Mouse (Mus musculus) hindbrain, embryonic 13.5 days (tissue): ENCODE measurements around the gene Cdkl1. TPM values are rescaled to one million over a fixed set of nuclear protein-coding genes. Genes with fewer than 3 reads are reported as not detected.

ENCODE experiments used
- ATAC-seq: fragments of 200-750 bp; cut with Nextera tagmentation; 2 replicates; pipeline ENCODE4 v1.8.0; 2017; ENCODE audit warnings: moderate TSS enrichment; ENCODE audit not compliant: low FRiP score
- H3K27ac ChIP-seq: fragments of 300-500 bp; sonication (generic); 2 replicates; pipeline ENCODE4 v1.5.1; 2015; ENCODE audit warnings: inconsistent platforms, mild to moderate bottlenecking, moderate library complexity
- H3K27me3 ChIP-seq: fragments of 300-500 bp; sonication (generic); 2 replicates; pipeline ENCODE4 v1.6.1; 2015; ENCODE audit warnings: mild to moderate bottlenecking, inconsistent platforms
- H3K36me3 ChIP-seq: fragments of 300-500 bp; sonication (generic); 2 replicates; pipeline ENCODE4 v1.6.1; 2015; ENCODE audit warnings: mild to moderate bottlenecking, inconsistent platforms
- H3K4me1 ChIP-seq: fragments of 300-500 bp; sonication (generic); replicated peaks from 2 replicates; pipeline ENCODE4 v1.6.1; 2015; ENCODE audit warnings: inconsistent platforms
- H3K4me2 ChIP-seq: fragments of 300-500 bp; sonication (generic); 2 replicates; pipeline ENCODE4 v1.6.1; 2015; ENCODE audit warnings: inconsistent platforms, mild to moderate bottlenecking, moderate library complexity
- H3K4me3 ChIP-seq: fragments of 300-500 bp; sonication (generic); 2 replicates; pipeline ENCODE4 v1.5.1; 2015; ENCODE audit warnings: mild to moderate bottlenecking, inconsistent platforms
- H3K9ac ChIP-seq: fragments of 300-500 bp; sonication (generic); 2 replicates; pipeline ENCODE4 v1.6.1; 2015; ENCODE audit warnings: mild to moderate bottlenecking, inconsistent platforms
- H3K9me3 ChIP-seq: fragments of 300-500 bp; sonication (generic); 2 replicates; pipeline ENCODE4 v1.6.1; 2016; ENCODE audit warnings: inconsistent platforms
- WGBS: fragments of 180-500 bp; shearing (Covaris S2); methylation state at CpG from one replicate; pipeline ENCODE4 v1.1.7; 2015; 5-methylcytosine and 5-hydroxymethylcytosine counted together
- polyA plus RNA-seq: library from polyadenylated mRNA; unstranded; fragments of >200 nt; fragmentation: Nextera tagmentation; extraction: Ambion mirVana; gene quantifications from 2 replicates; pipeline ENCODE4 v1.2.1, GENCODE M21; 2015

The Cdkl1 gene
- polyA plus RNA-seq, 1 experiment from 2014 or later, result 4.2 TPM

GRCm38 (mm10) chr12:69759267-69759885 is 31.7 kb downstream of the Cdkl1 start:
- Histone ChIP-seq H3K4me3 (no peak overlapping the region), H3K4me2 (peak overlapping the region; percentile 54; the same call in 1 of the 2 replicates), H3K9ac (no peak overlapping the region), H3K4me1 (peaks cover 19% of the 10 kb centered on the region), H3K27me3 (no peaks in the 10 kb centered on the region), H3K36me3 (no peaks in the 10 kb centered on the region), H3K27ac (no peak overlapping the region), H3K9me3 (no peaks in the 10 kb centered on the region)
- 0 out of 2 replicates have a peak, but pooled peaks have one; percentile 52 for ATAC-seq
- WGBS, result 54% methylated on average over 7 of the region's 7 CpGs

GRCm38 (mm10) chr12:69758221-69759185 is 32.6 kb downstream of the Cdkl1 start:
- Histone ChIP-seq H3K36me3 (no peaks in the 10 kb centered on the region), H3K4me2 (peak overlapping the region; percentile 54), H3K4me1 (peaks cover 19% of the 10 kb centered on the region), H3K9me3 (no peaks in the 10 kb centered on the region), H3K27ac (no peak overlapping the region), H3K9ac (peak overlapping the region; percentile 13; the same call in 1 of the 2 replicates), H3K4me3 (peak overlapping the region; percentile 19), H3K27me3 (no peaks in the 10 kb centered on the region)
- ATAC-seq, result 0 out of 2 replicates have a peak, but pooled peaks have one; percentile 44
- WGBS, result 12% methylated on average over 22 of the region's 22 CpGs

GRCm38 (mm10) chr12:69757418-69758141 is 33.5 kb downstream of the Cdkl1 start:
- H3K27ac ChIP-seq, result peak overlapping the region; percentile 27; the same call in 1 of the 2 replicates
- peak; percentile 86 for ATAC-seq
- H3K4me3 ChIP-seq, result peak overlapping the region; percentile 7; the same call in 1 of the 2 replicates
- no peaks in the 10 kb centered on the region for H3K9me3 ChIP-seq
- peaks cover 19% of the 10 kb centered on the region for H3K4me1 ChIP-seq
- peak overlapping the region; percentile 54 for H3K4me2 ChIP-seq
- H3K36me3 ChIP-seq, result no peaks in the 10 kb centered on the region
- H3K27me3 ChIP-seq, result no peaks in the 10 kb centered on the region
- WGBS, result 14% methylated on average over 22 of the region's 22 CpGs
- H3K9ac ChIP-seq, result peak overlapping the region; percentile 51; the same call in 1 of the 2 replicates

GRCm38 (mm10) chr12:69756015-69756414 is 35.1 kb downstream of the Cdkl1 start:
- H3K4me2 ChIP-seq, result no peak overlapping the region
- WGBS, result 80% methylated on average over 5 of the region's 5 CpGs
- H3K27ac ChIP-seq, result no peak overlapping the region
- ATAC-seq, result no peak
- H3K27me3 ChIP-seq, result no peaks in the 10 kb centered on the region
- H3K9me3 ChIP-seq, result no peaks in the 10 kb centered on the region
- no peaks in the 10 kb centered on the region for H3K36me3 ChIP-seq
- peaks cover 19% of the 10 kb centered on the region for H3K4me1 ChIP-seq
- H3K9ac ChIP-seq, result no peak overlapping the region
- H3K4me3 ChIP-seq, result no peak overlapping the region

- WGBS, result 87% methylated on average over 5 of the region's 5 CpGs
- Histone ChIP-seq H3K4me1 (peaks cover 15% of the 10 kb centered on the region), H3K9ac (no peak overlapping the region), H3K4me3 (no peak overlapping the region), H3K27ac (no peak overlapping the region), H3K27me3 (no peaks in the 10 kb centered on the region), H3K36me3 (no peaks in the 10 kb centered on the region), H3K9me3 (no peaks in the 10 kb centered on the region), H3K4me2 (no peak overlapping the region)
- no peak for ATAC-seq
Observed at GRCm38 (mm10) chr12:69753936-69754335, 37.1 kb downstream of the Cdkl1 start.

- Histone ChIP-seq H3K27ac (no peak overlapping the region), H3K9ac (peak overlapping the region; percentile 19; the same call in 1 of the 2 replicates), H3K4me3 (no peak overlapping the region), H3K27me3 (no peaks in the 10 kb centered on the region), H3K4me1 (no peaks in the 10 kb centered on the region), H3K4me2 (no peak overlapping the region), H3K36me3 (no peaks in the 10 kb centered on the region), H3K9me3 (no peaks in the 10 kb centered on the region)
- ATAC-seq, result no peak
- 43% methylated on average over 10 of the region's 10 CpGs for WGBS
Observed at GRCm38 (mm10) chr12:69751864-69752341, 39.2 kb downstream of the Cdkl1 start.

GRCm38 (mm10) chr12:69744138-69744537 is 46.9 kb downstream of the Cdkl1 start:
- Histone ChIP-seq H3K4me1 (peaks cover 3% of the 10 kb centered on the region; the same call in 1 of the 2 replicates), H3K36me3 (no peaks in the 10 kb centered on the region), H3K27me3 (no peaks in the 10 kb centered on the region), H3K4me2 (no peak overlapping the region), H3K4me3 (no peak overlapping the region), H3K27ac (no peak overlapping the region), H3K9me3 (no peaks in the 10 kb centered on the region), H3K9ac (no peak overlapping the region)
- WGBS, result 91% methylated on average over 5 of the region's 5 CpGs
- ATAC-seq, result no peak

DNA sequence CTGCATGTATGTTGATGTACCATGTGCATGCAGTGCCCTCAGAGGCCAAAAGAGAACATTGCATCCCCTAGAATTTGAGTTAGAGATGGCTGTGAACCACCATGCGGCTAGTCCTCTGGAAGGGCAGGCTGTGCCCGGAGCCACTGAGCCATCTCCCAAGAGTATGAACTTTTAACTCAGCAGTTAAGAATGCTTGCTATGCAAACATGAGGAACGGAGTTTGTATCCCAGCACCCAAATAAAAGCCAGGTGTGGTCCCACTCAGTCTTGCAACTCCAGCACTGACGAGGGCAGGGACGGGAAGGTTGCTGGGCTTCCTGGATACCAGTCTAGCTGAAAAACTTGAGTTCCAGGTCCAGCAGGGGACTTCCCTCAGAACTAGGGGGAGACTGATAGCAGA is 49.1 kb downstream of the Cdkl1 start:
- Histone ChIP-seq H3K9me3 (no peaks in the 10 kb centered on the region), H3K27ac (no peak overlapping the region), H3K4me1 (peaks cover 3% of the 10 kb centered on the region; the same call in 1 of the 2 replicates), H3K4me2 (no peak overlapping the region), H3K9ac (no peak overlapping the region), H3K27me3 (no peaks in the 10 kb centered on the region), H3K36me3 (no peaks in the 10 kb centered on the region), H3K4me3 (no peak overlapping the region)
- 84% methylated on average over 5 of the region's 5 CpGs for WGBS
- ATAC-seq, result no peak

GRCm38 (mm10) chr12:69733923-69734322 is 57.1 kb downstream of the Cdkl1 start:
- 91% methylated on average over 3 of the region's 3 CpGs for WGBS
- Histone ChIP-seq H3K36me3 (no peaks in the 10 kb centered on the region), H3K4me3 (no peak overlapping the region), H3K4me1 (no peaks in the 10 kb centered on the region), H3K27ac (no peak overlapping the region), H3K9ac (no peak overlapping the region), H3K27me3 (no peaks in the 10 kb centered on the region), H3K9me3 (no peaks in the 10 kb centered on the region), H3K4me2 (no peak overlapping the region)
- ATAC-seq, result no peak

DNA sequence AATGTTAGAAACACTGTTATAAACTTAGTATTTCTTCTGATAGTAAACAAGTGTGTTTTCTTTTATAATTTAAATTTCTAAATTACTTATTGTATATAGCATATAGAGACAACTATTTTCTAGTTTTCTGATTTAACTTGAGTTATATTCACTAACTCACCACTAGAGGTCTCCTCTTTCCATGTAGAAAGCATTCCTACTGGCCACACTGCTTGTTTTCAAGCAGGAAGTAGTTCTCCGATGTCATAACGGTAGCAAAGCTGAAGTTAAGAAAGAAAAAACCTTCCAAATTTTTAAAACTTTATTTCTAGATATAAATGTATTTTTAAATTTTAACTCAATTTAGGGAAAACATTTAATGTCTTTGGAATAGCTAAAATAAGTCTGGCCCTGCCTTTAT is 57.5 kb downstream of the Cdkl1 start:
- no peaks in the 10 kb centered on the region for H3K9me3 ChIP-seq
- 22% methylated on average over 2 of the region's 2 CpGs for WGBS
- H3K4me1 ChIP-seq, result no peaks in the 10 kb centered on the region
- no peaks in the 10 kb centered on the region for H3K36me3 ChIP-seq
- no peak overlapping the region for H3K4me2 ChIP-seq
- no peak overlapping the region for H3K4me3 ChIP-seq
- no peaks in the 10 kb centered on the region for H3K27me3 ChIP-seq
- ATAC-seq, result no peak
- no peak overlapping the region for H3K27ac ChIP-seq
- no peak overlapping the region for H3K9ac ChIP-seq

GRCm38 (mm10) chr12:69732221-69732620 is 58.8 kb downstream of the Cdkl1 start:
- no peak overlapping the region for H3K27ac ChIP-seq
- 44% methylated on average over 5 of the region's 5 CpGs for WGBS
- no peaks in the 10 kb centered on the region for H3K9me3 ChIP-seq
- H3K9ac ChIP-seq, result no peak overlapping the region
- no peak overlapping the region for H3K4me2 ChIP-seq
- no peak for ATAC-seq
- H3K27me3 ChIP-seq, result no peaks in the 10 kb centered on the region
- H3K4me3 ChIP-seq, result no peak overlapping the region
- no peaks in the 10 kb centered on the region for H3K4me1 ChIP-seq
- no peaks in the 10 kb centered on the region for H3K36me3 ChIP-seq

GRCm38 (mm10) chr12:69730306-69730705 is 60.8 kb downstream of the Cdkl1 start:
- Histone ChIP-seq H3K9me3 (no peaks in the 10 kb centered on the region), H3K27ac (no peak overlapping the region), H3K4me1 (peaks cover 4% of the 10 kb centered on the region), H3K9ac (no peak overlapping the region; the same call in 1 of the 2 replicates), H3K4me3 (no peak overlapping the region), H3K27me3 (no peaks in the 10 kb centered on the region), H3K4me2 (no peak overlapping the region), H3K36me3 (no peaks in the 10 kb centered on the region)
- WGBS, result 79% methylated on average over 1 of the region's 1 CpGs
- ATAC-seq, result no peak
